ENCODE assay signal across 11 mouse cellular contexts in genomic region chr16:20476857-20477256, GRCm38 (mm10). TPM values are rescaled to one million over a fixed set of nuclear protein-coding genes. Genes with fewer than 3 reads are reported as not detected.
A peak's percentile ranks its signal among the peaks of the same experiment; 100 is the strongest.
DNase-seq lines count a peak whose midpoint lies in the region; ATAC-seq and TF ChIP-seq lines count a peak whose summit lies in the region.
"Had no signal": no experiment of that assay in that cellular context is flagged by ENCODE, and none has a peak within 500 bp of the region (broad histone marks: within the 10 kb centered on the region; RNA-seq: fewer than 3 reads in every experiment).

No protein-coding gene starts in this region.

- ATAC-seq in liver, embryonic 11.5 days (replicated peaks; ENCODE audit: low FRiP score): no peak
- ATAC-seq in liver, postnatal 0 days: no peak

- no peak for DNase-seq in liver, embryonic 11.5 days (ENCODE audit: low spot score)
- DNase-seq in liver, postnatal 0 days: no peak
- DNase-seq in heart, adult 11 months: peak; percentile 93
- peak; percentile 39 for DNase-seq in kidney, adult 9 months
- peak; percentile 78 to 82 for DNase-seq in lung, postnatal 4 days
- no peak for DNase-seq in cerebellum, adult 11-12 months
- no peak for DNase-seq in layer of hippocampus, adult 9-10 months (ENCODE audit: low spot score)
- no peak for DNase-seq in layer of hippocampus, adult 11-12 months (ENCODE audit: low spot score)
- DNase-seq: cerebellum, adult 9-10 months had no signal

- no peaks in the 10 kb centered on the region for H3K9me3 ChIP-seq in liver, embryonic 11.5 days (ENCODE audit: control insufficient read depth, low read length)
- no peaks in the 10 kb centered on the region for H3K9me3 ChIP-seq in liver, postnatal 0 days (ENCODE audit: low read length)
- H3K9me3 ChIP-seq: G1E; midbrain, embryonic 12.5 days had no signal

- no peak overlapping the region for H3K4me2 ChIP-seq in liver, embryonic 11.5 days
- no peak overlapping the region for H3K4me2 ChIP-seq in liver, postnatal 0 days (ENCODE audit: low read depth, low read length)
- H3K4me2 ChIP-seq: midbrain, embryonic 12.5 days had no signal

- no peaks in the 10 kb centered on the region for H3K27me3 ChIP-seq in liver, embryonic 11.5 days (replicated peaks; ENCODE audit: control insufficient read depth, insufficient read depth, low read length)
- no peaks in the 10 kb centered on the region for H3K27me3 ChIP-seq in liver, postnatal 0 days (ENCODE audit: insufficient read depth, low read length)
- H3K27me3 ChIP-seq: midbrain, embryonic 12.5 days had no signal

- WGBS in liver, embryonic 11.5 days: 36% methylated on average over 1 of the region's 1 CpGs
- WGBS in liver, postnatal 0 days (ENCODE audit: insufficient replicate concordance): 48% methylated on average over 1 of the region's 1 CpGs

- H3K27ac ChIP-seq in liver, embryonic 11.5 days (ENCODE audit: low read depth, low read length): peak overlapping the region; percentile 29; the same call in 1 of the 2 replicates
- H3K27ac ChIP-seq in liver, postnatal 0 days (ENCODE audit: low read depth): no peak overlapping the region
- H3K27ac ChIP-seq: midbrain, embryonic 12.5 days had no signal

- H3K36me3 ChIP-seq in liver, embryonic 11.5 days (ENCODE audit: control insufficient read depth, insufficient read depth, low read length): no peaks in the 10 kb centered on the region
- no peaks in the 10 kb centered on the region for H3K36me3 ChIP-seq in liver, postnatal 0 days (replicated peaks; ENCODE audit: insufficient read depth, low read length)
- H3K36me3 ChIP-seq: G1E; midbrain, embryonic 12.5 days had no signal

- H3K4me3 ChIP-seq in liver, embryonic 11.5 days (ENCODE audit: low read depth, low read length): no peak overlapping the region
- H3K4me3 ChIP-seq in liver, postnatal 0 days (ENCODE audit: low read depth, low read length): no peak overlapping the region
- H3K4me3 ChIP-seq: midbrain, embryonic 12.5 days had no signal

- no peak overlapping the region for H3K9ac ChIP-seq in liver, embryonic 11.5 days (ENCODE audit: low read depth, low read length)
- H3K9ac ChIP-seq in liver, postnatal 0 days (replicated peaks): no peak overlapping the region
- H3K9ac ChIP-seq: midbrain, embryonic 12.5 days had no signal

- H3K4me1 ChIP-seq in liver, embryonic 11.5 days (replicated peaks; ENCODE audit: control insufficient read depth, insufficient read depth, low read length): no peaks in the 10 kb centered on the region; the same call in 1 of the 2 replicates
- no peaks in the 10 kb centered on the region for H3K4me1 ChIP-seq in liver, postnatal 0 days (ENCODE audit: insufficient read depth)
- H3K4me1 ChIP-seq: midbrain, embryonic 12.5 days had no signal

- TF ChIP-seq CTCF in liver, postnatal 0 days (IDR thresholded peaks at IDR 0.05; ENCODE audit: low read depth): no peak

- no peak for TF ChIP-seq EP300 in liver, postnatal 0 days (IDR thresholded peaks at IDR 0.05; ENCODE audit: low read depth)

RNA-seq across cellular contexts. Expression of gene Eif2b5, which starts 21.8 kb away (rescaled TPM):
- polyA plus RNA-seq in liver, embryonic 11.5 days (2014; fragmentation: Nextera tagmentation; extraction: Ambion mirVana): 125 and 132 TPM in 2 replicates
- polyA plus RNA-seq in liver, postnatal 0 days (2015; fragmentation: Nextera tagmentation; extraction: Ambion mirVana): 25.3 and 26.1 TPM in 2 replicates

RNA-seq across cellular contexts. Expression of gene Dvl3, which starts 39.9 kb away (rescaled TPM):
- 18.9 and 20.3 TPM in 2 replicates for polyA plus RNA-seq in liver, embryonic 11.5 days (2014; fragmentation: Nextera tagmentation; extraction: Ambion mirVana)
- 3.0 and 3.5 TPM in 2 replicates for polyA plus RNA-seq in liver, postnatal 0 days (2015; fragmentation: Nextera tagmentation; extraction: Ambion mirVana)

RNA-seq across cellular contexts. Expression of gene Abcc5, which starts 50.7 kb away (rescaled TPM):
- polyA plus RNA-seq in liver, embryonic 11.5 days (2014; fragmentation: Nextera tagmentation; extraction: Ambion mirVana): 43.6 and 48.2 TPM in 2 replicates
- 9.0 and 9.5 TPM in 2 replicates for polyA plus RNA-seq in liver, postnatal 0 days (2015; fragmentation: Nextera tagmentation; extraction: Ambion mirVana)

RNA-seq across cellular contexts. Expression of gene Ap2m1, which starts 58.4 kb away (rescaled TPM):
- 519 and 569 TPM in 2 replicates for polyA plus RNA-seq in liver, embryonic 11.5 days (2014; fragmentation: Nextera tagmentation; extraction: Ambion mirVana)
- 288 and 308 TPM in 2 replicates for polyA plus RNA-seq in liver, postnatal 0 days (2015; fragmentation: Nextera tagmentation; extraction: Ambion mirVana)

Comparison
In these comparisons a context has a peak if more than half of its experiments do, and no peak if none do; other contexts are left out.
1. DNase-seq: peak in heart, adult 11 months (single experiment), kidney, adult 9 months (single experiment) and lung, postnatal 4 days (2 of 2); none in liver, embryonic 11.5 days (single experiment), liver, postnatal 0 days (single experiment), cerebellum, adult 11-12 months (single experiment), layer of hippocampus, adult 9-10 months (single experiment) and layer of hippocampus, adult 11-12 months (single experiment).